Mouse (Mus musculus): ENCODE measurements around the gene Shisa9. TPM values are rescaled to one million over a fixed set of nuclear protein-coding genes. Genes with fewer than 3 reads are reported as not detected.

The Shisa9 gene
- polyA plus RNA-seq, 1 experiment: 2.9 TPM

- Histone ChIP-seq H3K4me1 (ENCODE audit: control insufficient read depth, insufficient read depth, low read length) (peaks cover 11% of the 10 kb centered on the region; the same call in 1 of the 2 replicates), H3K27ac (ENCODE audit: insufficient read depth, low read depth, low read length) (no peak overlapping the region), H3K4me3 (ENCODE audit: insufficient read depth, low read length) (peak overlapping the region; percentile 67)
- TF ChIP-seq CTCF (IDR thresholded peaks at IDR 0.05; ENCODE audit: low read depth, low read length): no peak
- TF ChIP-seq POLR2A (IDR thresholded peaks at IDR 0.05; ENCODE audit: borderline replicate concordance, low read depth, low read length): no peak
Observed at GRCm38 (mm10) chr16:11984271-11984791, 418 bp downstream of the Shisa9 start.

GRCm38 (mm10) chr16:11987056-11987455 is 3.1 kb downstream of the Shisa9 start:
- peaks cover 11% of the 10 kb centered on the region; the same call in 1 of the 2 replicates for H3K4me1 ChIP-seq (ENCODE audit: control insufficient read depth, insufficient read depth, low read length)
- H3K27ac ChIP-seq (ENCODE audit: insufficient read depth, low read depth, low read length): no peak overlapping the region
- H3K4me3 ChIP-seq (ENCODE audit: insufficient read depth, low read length): no peak overlapping the region
- TF ChIP-seq POLR2A (IDR thresholded peaks at IDR 0.05; ENCODE audit: borderline replicate concordance, low read depth, low read length): no peak
- TF ChIP-seq CTCF (IDR thresholded peaks at IDR 0.05; ENCODE audit: low read depth, low read length): no peak

GRCm38 (mm10) chr16:12005177-12005576 is 21.3 kb downstream of the Shisa9 start:
- no peak overlapping the region for H3K4me3 ChIP-seq (ENCODE audit: insufficient read depth, low read length)
- no peak for TF ChIP-seq CTCF (IDR thresholded peaks at IDR 0.05; ENCODE audit: low read depth, low read length)
- no peak for TF ChIP-seq POLR2A (IDR thresholded peaks at IDR 0.05; ENCODE audit: borderline replicate concordance, low read depth, low read length)
- no peak overlapping the region for H3K27ac ChIP-seq (ENCODE audit: insufficient read depth, low read depth, low read length)
- H3K4me1 ChIP-seq (ENCODE audit: control insufficient read depth, insufficient read depth, low read length): no peaks in the 10 kb centered on the region

GRCm38 (mm10) chr16:12010136-12010535 is 26.2 kb downstream of the Shisa9 start:
- no peak overlapping the region for H3K27ac ChIP-seq (ENCODE audit: insufficient read depth, low read depth, low read length)
- no peak overlapping the region for H3K4me3 ChIP-seq (ENCODE audit: insufficient read depth, low read length)
- no peaks in the 10 kb centered on the region; the same call in 1 of the 2 replicates for H3K4me1 ChIP-seq (ENCODE audit: control insufficient read depth, insufficient read depth, low read length)
- TF ChIP-seq POLR2A (IDR thresholded peaks at IDR 0.05; ENCODE audit: borderline replicate concordance, low read depth, low read length) (no peak), CTCF (IDR thresholded peaks at IDR 0.05; ENCODE audit: low read depth, low read length) (no peak)

- no peak overlapping the region for H3K27ac ChIP-seq (ENCODE audit: insufficient read depth, low read depth, low read length)
- no peak for TF ChIP-seq POLR2A (IDR thresholded peaks at IDR 0.05; ENCODE audit: borderline replicate concordance, low read depth, low read length)
- no peak for TF ChIP-seq CTCF (IDR thresholded peaks at IDR 0.05; ENCODE audit: low read depth, low read length)
- no peak overlapping the region for H3K4me3 ChIP-seq (ENCODE audit: insufficient read depth, low read length)
- no peaks in the 10 kb centered on the region; the same call in 1 of the 2 replicates for H3K4me1 ChIP-seq (ENCODE audit: control insufficient read depth, insufficient read depth, low read length)
Observed at GRCm38 (mm10) chr16:12012747-12013146, 28.8 kb downstream of the Shisa9 start.

GRCm38 (mm10) chr16:12014523-12014922 is 30.6 kb downstream of the Shisa9 start:
- TF ChIP-seq CTCF (IDR thresholded peaks at IDR 0.05; ENCODE audit: low read depth, low read length): no peak
- no peak for TF ChIP-seq POLR2A (IDR thresholded peaks at IDR 0.05; ENCODE audit: borderline replicate concordance, low read depth, low read length)
- Histone ChIP-seq H3K4me3 (ENCODE audit: insufficient read depth, low read length) (no peak overlapping the region), H3K27ac (ENCODE audit: insufficient read depth, low read depth, low read length) (no peak overlapping the region), H3K4me1 (ENCODE audit: control insufficient read depth, insufficient read depth, low read length) (no peaks in the 10 kb centered on the region; the same call in 1 of the 2 replicates)

- TF ChIP-seq POLR2A (IDR thresholded peaks at IDR 0.05; ENCODE audit: borderline replicate concordance, low read depth, low read length) (no peak), CTCF (IDR thresholded peaks at IDR 0.05; ENCODE audit: low read depth, low read length) (no peak)
- H3K27ac ChIP-seq (ENCODE audit: insufficient read depth, low read depth, low read length): no peak overlapping the region
- H3K4me3 ChIP-seq (ENCODE audit: insufficient read depth, low read length): no peak overlapping the region
- H3K4me1 ChIP-seq (ENCODE audit: control insufficient read depth, insufficient read depth, low read length): no peaks in the 10 kb centered on the region; the same call in 1 of the 2 replicates
Observed at GRCm38 (mm10) chr16:12017921-12018618, 34.2 kb downstream of the Shisa9 start.

GRCm38 (mm10) chr16:12020103-12020755 is 36.3 kb downstream of the Shisa9 start:
- Histone ChIP-seq H3K4me1 (ENCODE audit: control insufficient read depth, insufficient read depth, low read length) (no peaks in the 10 kb centered on the region), H3K4me3 (ENCODE audit: insufficient read depth, low read length) (no peak overlapping the region)

GRCm38 (mm10) chr16:12032441-12032840 is 48.5 kb downstream of the Shisa9 start:
- TF ChIP-seq POLR2A (IDR thresholded peaks at IDR 0.05; ENCODE audit: borderline replicate concordance, low read depth, low read length) (no peak), CTCF (IDR thresholded peaks at IDR 0.05; ENCODE audit: low read depth, low read length) (no peak)
- H3K27ac ChIP-seq (ENCODE audit: insufficient read depth, low read depth, low read length): peak overlapping the region; percentile 99
- no peak overlapping the region for H3K4me3 ChIP-seq (ENCODE audit: insufficient read depth, low read length)
- H3K4me1 ChIP-seq (ENCODE audit: control insufficient read depth, insufficient read depth, low read length): peaks cover 43% of the 10 kb centered on the region

More at GRCm38 (mm10) chr16:12020103-12020755, 36.3 kb downstream of the Shisa9 start:
- no peak overlapping the region for H3K27ac ChIP-seq (ENCODE audit: insufficient read depth, low read depth, low read length)
- TF ChIP-seq CTCF (IDR thresholded peaks at IDR 0.05; ENCODE audit: low read depth, low read length) (no peak), POLR2A (IDR thresholded peaks at IDR 0.05; ENCODE audit: borderline replicate concordance, low read depth, low read length) (no peak)

- TF ChIP-seq POLR2A (IDR thresholded peaks at IDR 0.05; ENCODE audit: borderline replicate concordance, low read depth, low read length): no peak
- peaks cover 46% of the 10 kb centered on the region for H3K4me1 ChIP-seq (ENCODE audit: control insufficient read depth, insufficient read depth, low read length)
- H3K27ac ChIP-seq (ENCODE audit: insufficient read depth, low read depth, low read length): no peak overlapping the region
- H3K4me3 ChIP-seq (ENCODE audit: insufficient read depth, low read length): no peak overlapping the region
Observed at GRCm38 (mm10) chr16:12034868-12035267, 51.0 kb downstream of the Shisa9 start.
